Mouse (Mus musculus): Measurements from ENCODE around the gene Trp73. TPM values are rescaled to one million over a fixed set of nuclear protein-coding genes. Genes with fewer than 3 reads are reported as not detected.

Trp73 gene
- polyA plus RNA-seq, 1 experiment from 2014 or later, result 0.04 TPM

DNA sequence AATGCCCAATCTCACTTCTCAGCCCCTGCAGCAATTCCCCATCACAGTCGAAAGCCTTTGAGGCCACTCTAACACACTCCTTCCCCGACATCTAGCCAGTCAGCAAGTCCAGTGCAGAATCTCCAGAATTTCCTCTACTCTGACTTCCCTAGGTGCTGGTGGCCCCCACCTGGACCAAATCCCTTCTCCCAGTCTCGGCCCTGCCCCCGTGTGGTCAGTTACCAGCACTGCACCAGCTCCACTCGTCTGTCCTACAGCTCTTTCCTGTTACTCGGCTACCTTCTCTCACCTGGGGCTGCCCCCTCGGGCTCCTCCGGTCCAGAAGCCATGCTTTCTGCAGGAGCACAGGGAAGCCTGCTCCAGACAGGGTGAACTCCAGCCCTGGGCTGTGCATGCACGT, 46.8 kb downstream of the Trp73 start:
- no peak overlapping the region for H3K4me3 ChIP-seq (replicated peaks)
- no peak overlapping the region for H3K27ac ChIP-seq (replicated peaks)
- H3K27me3 ChIP-seq (replicated peaks), result peaks cover 25% of the 10 kb centered on the region
- H3K36me3 ChIP-seq, result no peaks in the 10 kb centered on the region
- ATAC-seq (ENCODE audit: low FRiP score), result no peak
- WGBS, result 24% methylated on average over 9 of the region's 9 CpGs
- H3K4me2 ChIP-seq, result no peak overlapping the region
- no peaks in the 10 kb centered on the region for H3K9me3 ChIP-seq (replicated peaks)
- H3K9ac ChIP-seq (replicated peaks), result no peak overlapping the region
- no peaks in the 10 kb centered on the region for H3K4me1 ChIP-seq

DNA sequence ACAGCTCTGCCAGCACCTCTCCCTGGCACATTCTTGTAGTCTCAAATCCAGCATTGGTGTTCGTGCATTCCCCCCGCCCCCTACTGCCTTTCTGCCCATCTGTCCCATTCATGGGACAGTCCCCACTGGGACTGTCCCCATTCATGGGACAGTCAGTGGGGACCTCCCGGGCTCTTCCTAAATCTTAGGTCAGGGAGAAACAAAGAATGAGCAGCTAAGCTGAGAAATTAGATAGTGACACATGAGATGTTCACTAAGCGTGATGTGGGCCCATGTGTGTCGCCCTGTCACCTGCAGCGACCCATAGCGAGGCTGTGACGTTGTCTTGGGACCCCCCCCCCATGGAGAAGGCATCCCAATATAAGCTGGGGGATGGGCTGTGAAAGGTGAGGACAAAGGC, 48.7 kb downstream of the Trp73 start:
- Histone ChIP-seq H3K9ac (replicated peaks) (no peak overlapping the region), H3K4me2 (no peak overlapping the region), H3K27me3 (replicated peaks) (peaks cover 20% of the 10 kb centered on the region), H3K9me3 (replicated peaks) (no peaks in the 10 kb centered on the region), H3K27ac (replicated peaks) (no peak overlapping the region), H3K36me3 (no peaks in the 10 kb centered on the region), H3K4me3 (replicated peaks) (no peak overlapping the region), H3K4me1 (no peaks in the 10 kb centered on the region)
- WGBS, result 63% methylated on average over 8 of the region's 8 CpGs
- no peak for ATAC-seq (ENCODE audit: low FRiP score)

DNA sequence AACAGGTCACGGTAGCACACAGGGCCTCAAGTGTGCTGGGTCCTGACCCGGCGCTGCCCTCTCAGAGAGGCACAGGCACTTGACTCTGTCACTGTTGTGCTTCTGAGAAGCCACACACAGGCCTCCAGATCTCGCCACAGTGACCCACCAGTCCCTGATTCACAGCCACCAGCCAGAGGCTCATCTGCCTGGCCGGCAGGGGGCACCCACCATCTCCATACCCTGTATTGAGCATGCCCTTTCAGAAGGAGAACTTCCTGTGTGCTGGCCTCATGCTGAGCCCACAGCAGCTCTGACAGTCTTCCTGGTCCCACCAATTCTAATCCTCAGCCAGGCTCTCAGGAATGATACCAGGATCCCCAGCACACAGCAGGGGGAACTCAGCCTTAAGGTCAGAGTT, 50.8 kb downstream of the Trp73 start:
- H3K9ac ChIP-seq (replicated peaks), result no peak overlapping the region

DNA sequence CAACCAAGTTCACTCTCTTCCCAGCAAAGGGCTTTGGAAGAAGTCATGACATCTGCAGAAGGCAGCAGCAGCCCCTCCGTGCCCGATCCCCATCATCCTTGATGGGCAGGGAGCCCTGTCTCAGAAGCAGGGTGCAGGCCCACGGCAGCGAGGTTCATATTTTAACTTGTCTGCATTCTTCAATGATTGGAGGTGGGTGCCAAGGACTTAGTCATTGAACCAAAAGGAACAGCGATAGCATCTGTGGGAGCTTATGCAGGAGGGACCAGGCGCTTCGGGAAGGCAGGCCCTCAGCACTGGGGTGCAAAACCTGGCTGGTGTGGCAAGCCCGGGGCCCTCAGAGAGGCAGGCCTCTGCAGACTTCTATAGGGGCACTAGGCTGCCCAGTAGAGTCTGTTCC, 53.6 kb downstream of the Trp73 start:
- peaks cover 26% of the 10 kb centered on the region for H3K27me3 ChIP-seq (replicated peaks)
- no peak overlapping the region for H3K27ac ChIP-seq (replicated peaks)
- H3K4me3 ChIP-seq (replicated peaks), result no peak overlapping the region
- H3K4me2 ChIP-seq, result no peak overlapping the region
- no peaks in the 10 kb centered on the region for H3K9me3 ChIP-seq (replicated peaks)
- no peaks in the 10 kb centered on the region for H3K4me1 ChIP-seq
- H3K9ac ChIP-seq (replicated peaks), result no peak overlapping the region
- no peak for ATAC-seq (ENCODE audit: low FRiP score)
- WGBS, result 92% methylated on average over 8 of the region's 8 CpGs
- H3K36me3 ChIP-seq, result no peaks in the 10 kb centered on the region

More for the DNA sequence above, 50.8 kb downstream of the Trp73 start:
- H3K9me3 ChIP-seq (replicated peaks), result no peaks in the 10 kb centered on the region
- 62% methylated on average over 5 of the region's 5 CpGs for WGBS
- no peak overlapping the region for H3K4me2 ChIP-seq
- H3K27me3 ChIP-seq (replicated peaks), result peaks cover 12% of the 10 kb centered on the region
- no peak overlapping the region for H3K27ac ChIP-seq (replicated peaks)
- no peak overlapping the region for H3K4me3 ChIP-seq (replicated peaks)
- no peaks in the 10 kb centered on the region for H3K36me3 ChIP-seq
- H3K4me1 ChIP-seq, result no peaks in the 10 kb centered on the region
- ATAC-seq (ENCODE audit: low FRiP score), result no peak

DNA sequence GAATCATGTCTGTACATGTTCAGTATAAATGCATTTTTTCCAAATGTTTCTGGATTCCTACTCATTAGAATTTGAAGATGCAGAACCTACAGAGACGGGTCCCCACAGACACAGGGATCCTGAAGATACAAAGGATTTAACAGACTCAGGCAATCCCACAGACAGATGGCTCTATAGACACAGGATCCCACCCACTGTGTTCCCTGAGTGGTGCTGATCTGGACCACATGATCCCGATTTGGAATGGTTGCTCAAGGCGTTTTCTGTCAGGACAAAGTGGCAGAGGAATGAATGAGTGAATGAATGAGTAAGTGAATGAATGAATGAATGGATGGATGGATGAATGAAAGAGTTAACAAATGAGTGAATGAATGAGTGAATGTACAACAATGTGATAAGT, 54.2 kb downstream of the Trp73 start:
- H3K4me1 ChIP-seq, result no peaks in the 10 kb centered on the region; the same call in 1 of the 2 replicates
- peaks cover 28% of the 10 kb centered on the region for H3K27me3 ChIP-seq (replicated peaks)
- H3K9ac ChIP-seq (replicated peaks), result no peak overlapping the region
- H3K27ac ChIP-seq (replicated peaks), result no peak overlapping the region
- H3K4me3 ChIP-seq (replicated peaks), result no peak overlapping the region
- no peaks in the 10 kb centered on the region for H3K36me3 ChIP-seq
- WGBS, result 59% methylated on average over 3 of the region's 3 CpGs
- ATAC-seq (ENCODE audit: low FRiP score), result no peak
- no peaks in the 10 kb centered on the region for H3K9me3 ChIP-seq (replicated peaks)
- no peak overlapping the region for H3K4me2 ChIP-seq

DNA sequence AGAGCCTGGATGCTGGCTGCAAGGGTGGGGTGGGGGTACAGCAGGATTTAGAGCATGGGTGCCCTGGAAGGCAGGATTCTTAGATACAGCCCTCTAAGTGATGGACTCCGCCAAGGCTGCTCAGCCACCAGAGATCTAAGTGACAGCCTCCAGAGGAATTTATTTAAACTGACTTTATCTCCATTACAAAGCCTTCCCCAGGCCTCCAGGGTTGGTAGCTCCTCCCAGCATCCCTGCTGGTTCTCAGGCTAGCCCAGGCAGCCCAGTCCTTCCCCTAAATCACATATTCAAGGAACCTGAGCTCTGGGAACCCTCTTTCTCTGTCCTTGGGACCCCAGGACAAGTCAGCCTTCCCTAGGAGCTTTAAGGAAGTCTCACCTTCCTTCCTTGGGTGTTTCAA, 58.0 kb downstream of the Trp73 start:
- peaks cover 55% of the 10 kb centered on the region for H3K27me3 ChIP-seq (replicated peaks)
- H3K36me3 ChIP-seq, result no peaks in the 10 kb centered on the region
- H3K4me1 ChIP-seq, result no peaks in the 10 kb centered on the region; the same call in 1 of the 2 replicates
- H3K27ac ChIP-seq (replicated peaks), result no peak overlapping the region
- no peaks in the 10 kb centered on the region for H3K9me3 ChIP-seq (replicated peaks)
- ATAC-seq (ENCODE audit: low FRiP score), result no peak
- 4% methylated on average over 1 of the region's 1 CpGs for WGBS
- H3K4me3 ChIP-seq (replicated peaks), result no peak overlapping the region
- H3K4me2 ChIP-seq, result no peak overlapping the region
- no peak overlapping the region for H3K9ac ChIP-seq (replicated peaks)

DNA sequence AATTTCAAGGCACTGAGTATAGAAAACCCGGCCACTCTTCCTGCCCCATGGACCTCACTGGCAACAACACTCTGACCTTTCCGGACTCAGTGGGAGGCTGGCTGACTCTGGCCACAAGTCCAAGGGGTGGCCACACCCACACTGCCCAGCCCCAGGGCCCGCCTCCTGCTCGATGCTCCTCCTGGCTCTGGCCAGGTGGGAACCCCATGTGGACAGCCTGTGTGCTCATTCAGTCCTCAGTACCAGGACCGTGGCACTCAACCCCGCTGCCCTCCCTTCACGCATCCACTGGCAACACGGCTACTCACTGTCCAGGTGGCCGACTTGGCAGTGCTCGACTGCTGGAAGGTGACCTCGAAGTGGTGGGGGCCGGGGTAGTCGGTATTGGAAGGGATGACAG, 59.0 kb downstream of the Trp73 start:
- H3K4me1 ChIP-seq, result no peaks in the 10 kb centered on the region; the same call in 1 of the 2 replicates
- no peak overlapping the region for H3K9ac ChIP-seq (replicated peaks)
- H3K36me3 ChIP-seq, result no peaks in the 10 kb centered on the region
- H3K4me2 ChIP-seq, result peak overlapping the region; percentile 34
- WGBS, result 4% methylated on average over 13 of the region's 13 CpGs
- H3K27me3 ChIP-seq (replicated peaks), result peaks cover 55% of the 10 kb centered on the region
- H3K4me3 ChIP-seq (replicated peaks), result no peak overlapping the region
- H3K27ac ChIP-seq (replicated peaks), result no peak overlapping the region
- ATAC-seq (ENCODE audit: low FRiP score), result no peak
- no peaks in the 10 kb centered on the region for H3K9me3 ChIP-seq (replicated peaks)

DNA sequence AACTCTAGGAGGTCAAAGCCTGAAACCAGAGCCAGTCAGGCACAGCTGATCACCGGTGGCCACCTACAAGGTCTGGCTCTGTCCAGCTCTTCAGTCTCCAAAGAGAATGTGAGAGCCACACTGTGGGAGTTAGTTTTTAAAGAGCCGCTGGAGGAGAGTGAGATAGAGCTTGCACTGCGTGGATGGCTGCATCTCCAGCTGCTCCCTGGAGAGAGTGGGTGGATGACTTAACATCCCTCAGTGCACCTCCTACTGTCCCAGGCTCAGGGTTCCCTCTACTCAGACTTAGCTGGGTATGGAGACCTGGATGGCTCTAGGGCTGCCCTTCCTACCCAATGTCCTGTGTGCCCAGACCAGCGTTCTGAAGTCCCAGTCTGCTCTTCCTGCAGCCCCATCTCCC, 59.8 kb downstream of the Trp73 start:
- 67% methylated on average over 4 of the region's 4 CpGs for WGBS
- ATAC-seq (ENCODE audit: low FRiP score), result no peak
- H3K27me3 ChIP-seq (replicated peaks), result peaks cover 55% of the 10 kb centered on the region

DNA sequence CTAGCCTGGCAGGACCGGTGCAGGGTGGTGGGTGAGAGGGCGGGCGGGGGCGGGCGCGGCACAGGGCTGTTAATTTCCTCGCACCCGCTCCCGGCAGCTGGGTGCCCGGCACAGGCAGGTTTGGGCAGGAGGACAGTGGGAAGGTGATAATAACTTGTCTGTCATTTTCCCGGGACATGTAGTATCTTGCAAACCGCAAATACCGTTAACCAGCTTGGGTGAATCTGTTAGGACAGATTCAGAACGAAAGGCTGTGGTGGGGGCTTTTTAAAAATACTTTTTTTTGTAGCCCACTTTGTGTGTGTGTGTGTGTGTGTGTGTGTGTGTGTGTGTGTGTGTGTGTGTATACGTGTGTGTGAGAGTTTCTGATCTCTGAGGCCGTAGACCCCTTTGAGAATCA, 68.1 kb downstream of the Trp73 start:
- no peaks in the 10 kb centered on the region for H3K9me3 ChIP-seq (replicated peaks)
- H3K4me3 ChIP-seq (replicated peaks), result no peak overlapping the region
- no peak overlapping the region for H3K9ac ChIP-seq (replicated peaks)
- H3K27me3 ChIP-seq (replicated peaks), result peaks cover 36% of the 10 kb centered on the region
- H3K27ac ChIP-seq (replicated peaks), result no peak overlapping the region
- ATAC-seq (ENCODE audit: low FRiP score), result no peak
- 22% methylated on average over 13 of the region's 16 CpGs for WGBS
- H3K36me3 ChIP-seq, result no peaks in the 10 kb centered on the region
- peaks cover 10% of the 10 kb centered on the region for H3K4me1 ChIP-seq
- peak overlapping the region; percentile 40 for H3K4me2 ChIP-seq

More for the DNA sequence above, 59.8 kb downstream of the Trp73 start:
- Histone ChIP-seq H3K9ac (replicated peaks) (no peak overlapping the region), H3K4me2 (no peak overlapping the region), H3K27ac (replicated peaks) (no peak overlapping the region), H3K4me3 (replicated peaks) (no peak overlapping the region), H3K4me1 (no peaks in the 10 kb centered on the region; the same call in 1 of the 2 replicates), H3K9me3 (replicated peaks) (no peaks in the 10 kb centered on the region), H3K36me3 (no peaks in the 10 kb centered on the region)

DNA sequence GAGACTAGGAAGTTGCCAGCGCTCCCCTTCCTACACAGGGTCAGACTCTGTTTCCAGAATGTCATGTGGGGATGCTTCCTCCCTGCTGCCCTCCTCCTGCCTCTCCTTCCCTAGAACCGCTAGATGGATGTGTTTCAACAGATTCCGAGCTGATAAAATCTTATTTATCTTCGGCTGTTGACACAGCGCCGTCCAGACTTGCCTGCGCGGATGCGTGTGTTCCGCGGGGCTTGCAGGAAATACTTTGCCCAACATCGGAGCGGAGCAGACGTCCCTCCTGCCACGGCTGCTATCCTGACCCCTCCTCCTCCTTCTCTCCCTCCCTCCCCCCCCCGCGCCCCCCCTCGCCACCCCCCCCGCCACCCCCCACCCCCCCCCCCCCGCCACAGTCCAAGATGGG, 68.5 kb downstream of the Trp73 start:
- no peaks in the 10 kb centered on the region for H3K9me3 ChIP-seq (replicated peaks)
- peaks cover 36% of the 10 kb centered on the region for H3K27me3 ChIP-seq (replicated peaks)
- H3K27ac ChIP-seq (replicated peaks), result no peak overlapping the region
- no peak overlapping the region for H3K9ac ChIP-seq (replicated peaks)
- H3K36me3 ChIP-seq, result no peaks in the 10 kb centered on the region
- WGBS, result 2% methylated on average over 15 of the region's 20 CpGs
- H3K4me3 ChIP-seq (replicated peaks), result peak overlapping the region; percentile 15; the same call in 1 of the 2 replicates
- H3K4me2 ChIP-seq, result peak overlapping the region; percentile 40
- no peak for ATAC-seq (ENCODE audit: low FRiP score)
- peaks cover 10% of the 10 kb centered on the region for H3K4me1 ChIP-seq

DNA sequence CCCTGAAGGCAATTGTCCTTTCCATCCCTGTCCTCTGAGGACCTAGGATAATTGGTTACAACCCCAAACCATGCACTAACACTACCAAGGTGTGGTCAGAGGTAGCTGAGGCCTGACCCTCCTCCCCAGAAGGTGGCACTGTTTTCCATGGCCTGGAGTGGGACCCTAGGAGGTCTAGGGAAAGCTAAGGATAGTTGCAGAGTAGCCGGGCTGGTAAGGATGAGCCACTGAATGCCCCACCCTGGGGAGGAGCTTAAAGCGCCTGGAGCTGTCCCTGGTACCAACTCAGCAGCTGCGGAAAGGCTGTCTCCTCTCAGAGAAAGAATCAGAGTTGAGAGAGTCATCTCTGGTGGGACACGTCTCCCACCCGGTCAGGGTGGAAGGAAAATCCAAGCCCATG, 69.1 kb downstream of the Trp73 start:
- WGBS, result 4% methylated on average over 5 of the region's 5 CpGs
- no peak for ATAC-seq (ENCODE audit: low FRiP score)
- Histone ChIP-seq H3K4me2 (no peak overlapping the region), H3K4me1 (peaks cover 10% of the 10 kb centered on the region), H3K27ac (replicated peaks) (no peak overlapping the region), H3K9me3 (replicated peaks) (no peaks in the 10 kb centered on the region), H3K9ac (replicated peaks) (no peak overlapping the region), H3K36me3 (no peaks in the 10 kb centered on the region), H3K27me3 (replicated peaks) (peaks cover 36% of the 10 kb centered on the region), H3K4me3 (replicated peaks) (no peak overlapping the region)

DNA sequence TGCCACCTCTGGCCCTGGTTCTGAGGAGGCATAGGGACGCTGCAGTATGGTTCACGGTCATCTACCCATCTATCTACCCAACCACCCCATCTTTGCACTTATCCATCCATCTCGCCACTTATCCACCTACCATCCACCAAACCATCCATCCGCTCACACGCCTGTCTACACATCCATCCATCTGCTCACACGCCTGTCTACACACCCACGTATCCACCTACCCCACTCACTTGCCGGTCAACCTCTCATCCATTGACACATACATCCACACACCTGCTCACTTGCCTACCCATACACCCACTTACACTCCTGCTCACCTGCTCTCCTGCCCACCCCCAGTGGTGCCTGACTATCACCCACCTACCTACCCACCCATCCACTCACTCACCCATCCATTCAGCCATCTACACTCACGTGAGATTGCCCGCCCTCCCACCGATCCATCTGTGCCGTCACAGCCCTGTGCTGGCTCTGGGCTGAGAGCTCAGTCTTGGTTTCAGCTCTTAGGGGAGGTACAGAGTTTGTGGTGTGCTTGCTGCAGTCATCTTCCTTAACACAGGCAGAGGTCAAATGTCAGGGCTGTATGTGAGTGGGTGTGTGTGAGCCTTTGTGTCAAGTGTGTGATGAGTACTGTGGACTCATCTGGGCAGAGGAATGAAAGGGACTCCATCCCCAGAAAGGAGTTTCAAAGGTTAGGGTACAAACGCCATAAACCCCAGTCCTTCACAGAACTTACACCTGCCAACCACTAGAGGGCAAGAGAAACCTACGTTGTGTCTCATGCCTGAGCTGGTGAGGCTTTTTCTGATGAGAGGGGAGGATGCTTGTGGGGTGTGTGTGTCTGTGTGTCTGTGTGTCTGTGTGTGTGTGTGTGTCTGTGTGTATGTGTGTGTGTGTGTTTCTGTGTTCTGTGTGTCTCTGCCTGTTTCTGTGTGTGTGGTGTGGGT, 74.9 kb downstream of the Trp73 start:
- Histone ChIP-seq H3K4me2 (no peak overlapping the region), H3K4me1 (no peaks in the 10 kb centered on the region), H3K27ac (replicated peaks) (no peak overlapping the region), H3K9me3 (replicated peaks) (no peaks in the 10 kb centered on the region), H3K4me3 (replicated peaks) (no peak overlapping the region), H3K27me3 (replicated peaks) (peaks cover 14% of the 10 kb centered on the region), H3K9ac (replicated peaks) (no peak overlapping the region), H3K36me3 (no peaks in the 10 kb centered on the region)
- 62% methylated on average over 14 of the region's 14 CpGs for WGBS
- ATAC-seq (ENCODE audit: low FRiP score), result peak; percentile 72; the same call in 1 of the 2 replicates

All from neural tube, embryonic 15.5 days (tissue).